Mouse (Mus musculus) MEL (cell line): ENCODE measurements around the gene Thap3. TPM values are rescaled to one million over a fixed set of nuclear protein-coding genes. Genes with fewer than 3 reads are reported as not detected.

Experiments
- DNase-seq: peaks from one replicate; pipeline ENCODE4 v3.0.0; 2011; ENCODE audit warnings: low read depth, low spot score
- H3K27ac ChIP-seq: 2 replicates; pipeline ENCODE4 v1.5.1; 2012; ENCODE audit warnings: low read depth, mild to moderate bottlenecking, control low read depth, low read length, moderate library complexity; ENCODE audit not compliant: control insufficient read depth
- H3K27me3 ChIP-seq, 2 experiments: fragments of 150-350 bp in 1 of 2; sonication (generic) in 1 of 2; 2 replicates each; pipeline ENCODE4 v1.6.1; 2012; ENCODE audit warnings: low read length in 2 of 2, mild to moderate bottlenecking in 2 of 2, improper control_type of control experiment in 1 of 2, moderate library complexity in 1 of 2; ENCODE audit not compliant: insufficient read depth in 2 of 2, control insufficient read depth in 1 of 2
- H3K36me3 ChIP-seq, 2 experiments: 2 replicates each; pipeline ENCODE4 v1.6.1; 2012 to 2014; ENCODE audit warnings: low read length in 2 of 2, improper control_type of control experiment in 1 of 2, inconsistent platforms in 1 of 2, mild to moderate bottlenecking in 1 of 2; ENCODE audit not compliant: insufficient read depth in 2 of 2, control insufficient read depth in 1 of 2
- H3K4me1 ChIP-seq, 2 experiments: fragments of 150-350 bp in 1 of 2; sonication (generic) in 1 of 2; 2 replicates each; pipeline ENCODE4 v1.6.1; 2012; ENCODE audit warnings: low read length in 2 of 2, improper control_type of control experiment in 1 of 2, mild to moderate bottlenecking in 1 of 2; ENCODE audit not compliant: insufficient read depth in 2 of 2, control insufficient read depth in 1 of 2
- H3K4me3 ChIP-seq, 2 experiments: fragments of 150-350 bp in 1 of 2; sonication (generic) in 1 of 2; 2 replicates each; pipeline ENCODE4 v1.5.1; 2012; ENCODE audit warnings: low read depth in 2 of 2, low read length in 2 of 2, mild to moderate bottlenecking in 2 of 2, moderate library complexity in 2 of 2, control low read depth in 1 of 2, improper control_type of control experiment in 1 of 2; ENCODE audit not compliant: control insufficient read depth in 1 of 2, insufficient read depth in 1 of 2
- H3K79me2 ChIP-seq: 2 replicates; pipeline ENCODE4 v1.6.1; 2012; ENCODE audit warnings: mild to moderate bottlenecking, low read length, moderate library complexity; ENCODE audit not compliant: control insufficient read depth, poor library complexity, insufficient read depth
- H3K9ac ChIP-seq: 2 replicates; pipeline ENCODE4 v1.6.1; 2012; ENCODE audit warnings: low read depth, mild to moderate bottlenecking, control low read depth, low read length, moderate library complexity; ENCODE audit not compliant: control insufficient read depth, poor library complexity, severe bottlenecking
- H3K9me3 ChIP-seq: fragments of 150-350 bp; sonication (generic); replicated peaks from 2 replicates; pipeline ENCODE4 v1.6.1; 2012; ENCODE audit warnings: mild to moderate bottlenecking, low read length, improper control_type of control experiment, moderate library complexity; ENCODE audit not compliant: insufficient read depth
- CHD1 ChIP-seq: IDR thresholded peaks from 2 replicates; pipeline ENCODE4 v1.6.1; 2012; ENCODE audit warnings: low read depth, mild to moderate bottlenecking, inconsistent platforms, low read length, improper control_type of control experiment
- EP300 ChIP-seq, 2 experiments: IDR thresholded peaks; 2 replicates each; pipeline ENCODE4 v1.6.1; 2011; ENCODE audit warnings: improper control_type of control experiment in 2 of 2, low read length in 2 of 2, low read depth in 1 of 2, mild to moderate bottlenecking in 1 of 2
- GABPA ChIP-seq: IDR thresholded peaks from 2 replicates; pipeline ENCODE4 v1.6.1; 2012; ENCODE audit warnings: low read depth, mild to moderate bottlenecking, inconsistent platforms, low read length, improper control_type of control experiment, moderate library complexity
- GATA1 ChIP-seq: IDR thresholded peaks from 2 replicates; pipeline ENCODE4 v1.6.1; 2011; ENCODE audit warnings: low read depth, low read length, improper control_type of control experiment
- HCFC1 ChIP-seq: IDR thresholded peaks from 2 replicates; pipeline ENCODE4 v1.6.1; 2012; ENCODE audit warnings: low read depth, mild to moderate bottlenecking, inconsistent platforms, low read length, improper control_type of control experiment, moderate library complexity
- KAT2A ChIP-seq: conservative IDR thresholded peaks from 2 replicates; pipeline ENCODE4 v1.6.1; 2012; ENCODE audit warnings: low read depth, low read length, improper control_type of control experiment, inconsistent platforms
- MAFK ChIP-seq: IDR thresholded peaks from 2 replicates; pipeline ENCODE4 v1.6.1; 2011; ENCODE audit warnings: low read depth, mild to moderate bottlenecking, low read length, improper control_type of control experiment, borderline replicate concordance
- MAX ChIP-seq: IDR thresholded peaks from 2 replicates; pipeline ENCODE4 v1.6.1; 2011; ENCODE audit warnings: low read length, improper control_type of control experiment
- MAZ ChIP-seq: IDR thresholded peaks from 2 replicates; pipeline ENCODE4 v1.6.1; 2012; ENCODE audit warnings: low read depth, mild to moderate bottlenecking, inconsistent platforms, low read length, improper control_type of control experiment
- MEF2A ChIP-seq: IDR thresholded peaks from 2 replicates; pipeline ENCODE4 v1.6.1; 2014; ENCODE audit warnings: low read depth, mild to moderate bottlenecking, inconsistent platforms, low read length, improper control_type of control experiment; ENCODE audit not compliant: poor library complexity, insufficient replicate concordance, severe bottlenecking; ENCODE audit errors: extremely low read depth
- MXI1 ChIP-seq: IDR thresholded peaks from 2 replicates; pipeline ENCODE4 v1.6.1; 2011; ENCODE audit warnings: mild to moderate bottlenecking, low read depth, low read length, improper control_type of control experiment
- MYC ChIP-seq: IDR thresholded peaks from 2 replicates; pipeline ENCODE4 v1.6.1; 2011; ENCODE audit warnings: low read depth, mild to moderate bottlenecking, low read length, improper control_type of control experiment, moderate library complexity
- NRF1 ChIP-seq: IDR thresholded peaks from 2 replicates; pipeline ENCODE4 v1.6.1; 2014; ENCODE audit warnings: low read depth, mild to moderate bottlenecking, inconsistent platforms, low read length, improper control_type of control experiment, moderate library complexity; ENCODE audit not compliant: poor library complexity, insufficient read depth, severe bottlenecking
- POLR2A ChIP-seq, 2 experiments: IDR thresholded peaks; 2 replicates each; pipeline ENCODE4 v1.6.1; 2011 to 2012; ENCODE audit warnings: low read length in 2 of 2, mild to moderate bottlenecking in 2 of 2, control low read depth in 1 of 2, improper control_type of control experiment in 1 of 2, low read depth in 1 of 2, moderate library complexity in 1 of 2; ENCODE audit not compliant: control insufficient read depth in 1 of 2, insufficient read depth in 1 of 2, poor library complexity in 1 of 2
- POLR2AphosphoS2 ChIP-seq: IDR thresholded peaks from 2 replicates; pipeline ENCODE4 v1.6.1; 2011; ENCODE audit warnings: low read length, improper control_type of control experiment
- POLR2AphosphoS5 ChIP-seq: IDR thresholded peaks from 2 replicates; pipeline ENCODE4 v1.6.1; 2012; ENCODE audit warnings: low read depth, borderline replicate concordance, mild to moderate bottlenecking, inconsistent platforms, low read length, moderate library complexity, mixed read lengths
- RAD21 ChIP-seq: IDR thresholded peaks from 2 replicates; pipeline ENCODE4 v1.6.1; 2011; ENCODE audit warnings: mild to moderate bottlenecking, low read depth, low read length, improper control_type of control experiment
- SIN3A ChIP-seq: IDR thresholded peaks from 2 replicates; pipeline ENCODE4 v1.6.1; 2012; ENCODE audit warnings: low read length, improper control_type of control experiment, inconsistent platforms
- TBP ChIP-seq: IDR thresholded peaks from 2 replicates; pipeline ENCODE4 v1.8.0; 2011; ENCODE audit warnings: low read depth, low read length, improper control_type of control experiment
- UBTF ChIP-seq: IDR thresholded peaks from 2 replicates; pipeline ENCODE4 v1.6.1; 2012; ENCODE audit warnings: low read depth, mild to moderate bottlenecking, inconsistent platforms, low read length, improper control_type of control experiment, moderate library complexity, borderline replicate concordance; ENCODE audit not compliant: insufficient read depth
- USF1 ChIP-seq: IDR thresholded peaks from 2 replicates; pipeline ENCODE4 v1.6.1; 2014; ENCODE audit warnings: low read depth, mild to moderate bottlenecking, inconsistent platforms, low read length, improper control_type of control experiment, moderate library complexity
- USF2 ChIP-seq, 2 experiments: IDR thresholded peaks; 2 replicates each; pipeline ENCODE4 v1.6.1; 2011 to 2012; ENCODE audit warnings: improper control_type of control experiment in 2 of 2, low read length in 2 of 2, borderline replicate concordance in 1 of 2, inconsistent platforms in 1 of 2, low read depth in 1 of 2, mild to moderate bottlenecking in 1 of 2; ENCODE audit not compliant: insufficient read depth in 1 of 2
- ZC3H11A ChIP-seq: IDR thresholded peaks from 2 replicates; pipeline ENCODE4 v1.6.1; 2012; ENCODE audit warnings: low read depth, mild to moderate bottlenecking, inconsistent platforms, low read length, improper control_type of control experiment
- ZNF384 ChIP-seq: IDR thresholded peaks from 2 replicates; pipeline ENCODE4 v1.6.1; 2012; ENCODE audit warnings: low read depth, mild to moderate bottlenecking, inconsistent platforms, low read length, improper control_type of control experiment
- polyA plus RNA-seq, 2 experiments: library from polyadenylated mRNA; stranded (reverse) in 1 of 2; unstranded in 1 of 2; fragments of >175 nt in 1 of 2; fragments of >200 nt in 1 of 2; gene quantifications; 2 replicates each; pipeline versions ENCODE4 v1.2.1 to v1.2.4; 2012; ENCODE audit warnings: low replicate concordance in 2 of 2, low read depth in 1 of 2; ENCODE audit not compliant: insufficient read length in 2 of 2, insufficient read depth in 1 of 2, missing spikeins in 1 of 2
- total RNA-seq: library from RNA; depleted of rRNA; stranded (reverse); fragments of 300-350 nt; gene quantifications from 2 replicates; pipeline ENCODE4 v1.2.3, GENCODE M21; 2012

The Thap3 gene
- total and polyA plus RNA-seq, 3 experiments, result 13.7 to 17.2 TPM; not detected in 1

DNA sequence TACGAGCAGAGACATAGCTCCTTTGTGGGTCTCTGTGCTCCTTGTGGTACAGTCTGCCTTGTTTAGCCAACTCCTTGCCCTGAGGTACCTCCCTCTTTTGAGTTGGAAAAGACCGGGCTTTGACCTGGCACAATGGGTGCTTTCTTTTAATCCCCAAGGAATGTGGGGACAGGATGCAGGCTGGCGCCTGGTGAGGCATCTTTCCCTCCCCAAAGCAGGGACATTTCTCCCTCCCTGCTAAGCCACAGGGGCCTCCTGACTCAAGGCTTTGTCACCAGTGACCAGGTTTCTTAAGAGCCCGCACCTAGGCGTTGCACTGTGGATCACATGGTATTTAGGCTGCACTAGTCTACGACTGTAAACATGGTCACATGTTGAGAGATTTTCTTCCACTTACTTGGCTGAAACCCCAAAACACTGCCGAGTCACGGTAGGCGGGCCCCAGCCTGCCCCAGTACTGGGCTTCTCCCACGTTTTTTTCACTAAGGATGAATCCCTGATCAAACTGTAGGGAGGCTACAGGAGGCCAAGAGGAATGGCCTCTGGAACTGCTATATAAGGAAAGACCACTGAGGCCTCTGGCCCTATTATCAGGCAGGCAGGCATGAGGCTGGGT lies 21.4 kb upstream of the Thap3 start:
- Histone ChIP-seq H3K27me3 (no peaks in the 10 kb centered on the region), H3K4me3 (peak overlapping the region; percentile 74 to 83), H3K79me2 (peaks cover 38% of the 10 kb centered on the region), H3K9ac (peak overlapping the region; percentile 81), H3K36me3 (peaks cover 0 to 5% of the 10 kb centered on the region in 2 experiments; a peak in 2 of 4 replicates), H3K4me1 (peaks cover 0 to 11% of the 10 kb centered on the region in 2 experiments; a peak in 3 of 4 replicates), H3K27ac (peak overlapping the region; percentile 26), H3K9me3 (no peaks in the 10 kb centered on the region)
- DNase-seq, result peak; percentile 89
- TF ChIP-seq MYC (0 out of 2 replicates have a peak, but pooled peaks have one; percentile 53), SIN3A (peak; percentile 99), ZNF384 (peak; percentile 67), USF1 (peak; percentile 91), HCFC1 (0 out of 2 replicates have a peak, but pooled peaks have one; percentile 27), MXI1 (peak; percentile 99), MAX (peak; percentile 98), RAD21 (no peak), USF2 (IDR thresholded peaks at IDR 0.05; ENCODE audit: borderline replicate concordance in 1 of 2, insufficient read depth in 1 of 2, low read depth in 1 of 2, low read length in 2 of 2) (peak; percentile 38 to 64; a peak in 3 of 4 replicates), GABPA (0 out of 2 replicates have a peak, but pooled peaks have one; percentile 19), POLR2AphosphoS2 (no peak), POLR2A (IDR thresholded peaks at IDR 0.05; ENCODE audit: control insufficient read depth in 1 of 2, insufficient read depth in 1 of 2, low read depth in 1 of 2, low read length in 2 of 2, poor library complexity in 1 of 2) (0 out of 4 replicates have a peak, but pooled peaks of 1 of the 2 experiments have one; percentile 30), MEF2A (no peak)

- DNase-seq, result peak; percentile 78
- Histone ChIP-seq H3K79me2 (peaks cover 38% of the 10 kb centered on the region), H3K9me3 (no peaks in the 10 kb centered on the region), H3K9ac (peak overlapping the region; percentile 81), H3K4me3 (peak overlapping the region; percentile 74 to 83), H3K4me1 (peaks cover 0 to 11% of the 10 kb centered on the region in 2 experiments; a peak in 3 of 4 replicates), H3K27ac (peak overlapping the region; percentile 46), H3K27me3 (no peaks in the 10 kb centered on the region), H3K36me3 (peaks cover 0 to 5% of the 10 kb centered on the region in 2 experiments; a peak in 2 of 4 replicates)
- TF ChIP-seq CHD1 (no peak), HCFC1 (no peak), RAD21 (no peak), POLR2AphosphoS5 (no peak), MAZ (no peak), MAX (peak; percentile 71), EP300 (IDR thresholded peaks at IDR 0.05; ENCODE audit: low read depth in 1 of 2, low read length in 2 of 2) (no peak), KAT2A (no peak; the same call in 1 of the 2 replicates), MYC (peak; percentile 34; the same call in 1 of the 2 replicates), ZC3H11A (no peak), GATA1 (no peak), NRF1 (peak; percentile 65), MAFK (no peak), POLR2A (IDR thresholded peaks at IDR 0.05; ENCODE audit: control insufficient read depth in 1 of 2, insufficient read depth in 1 of 2, low read depth in 1 of 2, low read length in 2 of 2, poor library complexity in 1 of 2) (no peak; a peak in 3 of 4 replicates), USF2 (IDR thresholded peaks at IDR 0.05; ENCODE audit: borderline replicate concordance in 1 of 2, insufficient read depth in 1 of 2, low read depth in 1 of 2, low read length in 2 of 2) (no peak), MXI1 (peak; percentile 75), USF1 (peak; percentile 14; the same call in 1 of the 2 replicates), UBTF (0 out of 2 replicates have a peak, but pooled peaks have one; percentile 32), TBP (no peak; the same call in 1 of the 2 replicates), POLR2AphosphoS2 (no peak)
Observed at GRCm38 (mm10) chr4:152009076-152010051, 20.6 kb upstream of the Thap3 start.
